Mouse (Mus musculus) ES-Bruce4 (cell line): ENCODE results near the gene E030030I06Rik. TPM values are rescaled to one million over a fixed set of nuclear protein-coding genes. Genes with fewer than 3 reads are reported as not detected.
A peak's percentile ranks its signal among the peaks of the same experiment; 100 is the strongest.
"Not testable (repeated sequence)": the region's sequence is repeated elsewhere in the genome, so short reads cannot be mapped to it uniquely, and the experiment has no call there.

ENCODE experiments used
- H3K27ac ChIP-seq: 2 replicates; pipeline ENCODE4 v1.5.1; 2012; ENCODE audit warnings: low read length, inconsistent platforms; ENCODE audit not compliant: insufficient read depth
- H3K27me3 ChIP-seq: 2 replicates; pipeline ENCODE4 v1.6.1; 2012; ENCODE audit warnings: mild to moderate bottlenecking, low read length, inconsistent platforms; ENCODE audit not compliant: control insufficient read depth, poor library complexity, insufficient read depth, severe bottlenecking
- H3K36me3 ChIP-seq: 2 replicates; pipeline ENCODE4 v1.6.1; 2012; ENCODE audit warnings: inconsistent platforms, mild to moderate bottlenecking, low read length, moderate library complexity; ENCODE audit not compliant: control insufficient read depth, poor library complexity, insufficient read depth, severe bottlenecking
- H3K4me1 ChIP-seq: one replicate; pipeline ENCODE4 v1.8.1; 2011; ENCODE audit warnings: low read length; ENCODE audit not compliant: control insufficient read depth, insufficient read depth
- H3K4me3 ChIP-seq: 2 replicates; pipeline ENCODE4 v1.5.1; 2011; ENCODE audit warnings: low read depth, mild to moderate bottlenecking, low read length
- H3K9ac ChIP-seq: 2 replicates; pipeline ENCODE4 v1.6.1; 2012; ENCODE audit warnings: low read depth, mild to moderate bottlenecking, inconsistent platforms; ENCODE audit not compliant: poor library complexity, severe bottlenecking
- H3K9me3 ChIP-seq: replicated peaks from 2 replicates; pipeline ENCODE4 v1.6.1; 2012; ENCODE audit warnings: mild to moderate bottlenecking, low read length, inconsistent platforms; ENCODE audit not compliant: control insufficient read depth, poor library complexity, insufficient read depth, severe bottlenecking
- CTCF ChIP-seq: IDR thresholded peaks from one replicate; pipeline ENCODE4 v1.8.1; 2011; ENCODE audit warnings: low read depth, low read length
- EP300 ChIP-seq: IDR thresholded peaks from 2 replicates; pipeline ENCODE4 v1.6.1; 2011; ENCODE audit warnings: low read depth, low read length; ENCODE audit not compliant: insufficient read depth
- POLR2A ChIP-seq: IDR thresholded peaks from one replicate; pipeline ENCODE4 v1.8.1; 2011; ENCODE audit warnings: low read length; ENCODE audit not compliant: insufficient read depth
- polyA plus RNA-seq: library from polyadenylated mRNA; stranded (reverse); fragments of >200 nt; gene quantifications from 2 replicates; pipeline ENCODE4 v1.2.4, GENCODE M21; 2011; ENCODE audit warnings: low read depth; ENCODE audit not compliant: missing spikeins, insufficient read depth, insufficient read length

Gene E030030I06Rik
- polyA plus RNA-seq, 1 experiment: 6.7 TPM

DNA sequence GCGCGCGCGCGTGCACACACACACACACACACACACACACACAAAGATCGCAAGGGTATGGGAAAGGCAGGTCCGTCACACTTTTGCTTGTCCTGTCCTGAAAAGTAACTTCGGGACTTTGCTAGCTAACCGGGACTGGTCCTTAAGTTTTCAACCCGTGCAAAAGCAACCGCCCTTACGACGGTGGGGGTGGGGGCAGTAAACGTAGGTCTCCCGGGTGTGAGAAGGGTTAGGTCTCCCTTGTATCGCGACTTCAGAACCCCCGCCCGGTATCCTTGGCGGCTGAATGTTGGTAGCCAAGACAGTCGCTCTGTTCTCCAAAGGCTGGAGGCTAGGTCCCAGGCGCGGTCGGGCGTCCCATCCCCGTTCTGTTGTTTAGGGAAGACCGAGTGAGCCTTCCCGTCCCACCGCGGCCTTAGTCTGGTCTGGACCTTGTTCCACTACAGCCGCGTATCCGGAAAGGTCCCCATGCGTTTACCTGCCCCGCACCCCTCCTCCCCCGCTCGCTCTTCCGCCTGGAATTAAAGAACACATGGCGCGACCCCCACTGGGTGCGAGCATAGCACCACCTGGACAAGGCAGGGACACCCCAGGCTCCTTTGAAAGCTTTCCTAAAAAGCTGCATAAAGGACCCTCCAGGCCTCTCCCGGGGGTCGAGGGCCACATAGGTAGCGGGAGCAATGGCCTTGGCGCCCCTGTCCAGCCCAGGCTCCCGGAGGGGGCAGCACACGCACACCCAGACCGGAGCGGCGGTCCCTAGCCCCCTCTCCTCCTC is 808 bp upstream of the E030030I06Rik start:
- H3K27ac ChIP-seq: no peak overlapping the region
- H3K9me3 ChIP-seq: no peaks in the 10 kb centered on the region
- peak overlapping the region; percentile 86 for H3K9ac ChIP-seq
- peak overlapping the region; percentile 83 for H3K4me3 ChIP-seq
- H3K36me3 ChIP-seq: no peaks in the 10 kb centered on the region
- no peaks in the 10 kb centered on the region for H3K4me1 ChIP-seq
- TF ChIP-seq CTCF (no peak), EP300 (no peak), POLR2A (no peak)
- H3K27me3 ChIP-seq: peaks cover 15% of the 10 kb centered on the region

DNA sequence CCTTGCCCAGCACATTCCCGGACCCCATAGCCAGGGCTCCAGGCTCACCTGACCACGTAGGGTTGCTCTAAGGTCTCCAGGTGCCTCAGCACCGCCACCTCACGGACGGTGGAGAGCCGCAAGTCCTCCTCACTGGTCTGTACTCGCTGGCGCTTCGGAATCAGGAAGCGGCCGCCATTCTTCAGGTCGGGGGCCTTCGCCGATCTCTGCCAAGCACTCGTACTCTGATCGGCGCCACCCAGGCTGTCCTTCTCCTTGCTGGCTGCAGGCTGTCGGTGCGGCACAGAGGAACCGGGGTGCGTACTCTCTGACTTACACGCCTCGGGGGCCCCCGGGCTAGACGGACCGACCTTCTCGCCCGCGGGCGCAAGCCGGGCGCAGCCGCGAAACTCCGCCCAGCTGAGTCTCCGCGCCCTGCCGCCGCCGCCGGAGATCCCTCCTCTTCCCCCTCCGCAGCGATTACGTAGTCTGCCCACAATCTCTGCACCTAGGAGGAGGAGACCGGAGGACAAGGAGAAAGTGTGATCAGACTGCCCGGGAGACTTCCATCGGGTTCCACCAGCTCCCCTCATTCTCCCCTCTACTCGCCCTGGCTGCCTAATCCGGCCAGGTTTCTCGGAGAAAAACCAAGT is 513 bp downstream of the E030030I06Rik start:
- H3K36me3 ChIP-seq: no peaks in the 10 kb centered on the region
- 0 out of 2 replicates have a peak, but pooled peaks have one; percentile 1 for TF ChIP-seq EP300
- TF ChIP-seq CTCF: peak; percentile 49
- TF ChIP-seq POLR2A: no peak

DNA sequence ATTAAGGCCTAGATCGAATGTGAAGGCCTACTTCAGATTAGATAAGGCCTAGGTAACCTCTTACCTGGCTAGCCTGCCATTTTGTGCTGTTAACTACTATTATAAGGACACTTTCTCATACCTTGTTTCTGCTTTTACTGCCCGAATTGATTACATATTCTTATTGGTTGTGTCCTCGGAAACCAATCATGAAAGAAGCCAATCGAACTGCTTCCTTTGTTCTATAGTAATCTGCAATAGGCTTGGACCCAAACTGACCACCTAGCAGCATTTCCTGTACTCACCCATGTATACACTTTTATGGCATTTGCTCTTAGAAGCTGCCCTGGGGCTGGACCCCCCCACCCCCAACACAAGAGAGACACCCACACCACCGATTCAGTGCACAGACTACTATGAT is 6.1 kb downstream of the E030030I06Rik start:
- Histone ChIP-seq H3K9ac (no peak overlapping the region), H3K27ac (no peak overlapping the region), H3K36me3 (no peaks in the 10 kb centered on the region), H3K9me3 (no peaks in the 10 kb centered on the region), H3K4me1 (no peaks in the 10 kb centered on the region), H3K4me3 (no peak overlapping the region), H3K27me3 (no peaks in the 10 kb centered on the region)
- TF ChIP-seq POLR2A (no peak), EP300 (no peak), CTCF (no peak)

More for the DNA sequence above, 513 bp downstream of the E030030I06Rik start:
- Histone ChIP-seq H3K4me1 (no peaks in the 10 kb centered on the region), H3K27ac (peak overlapping the region; percentile 39; the same call in 1 of the 2 replicates), H3K9ac (peak overlapping the region; percentile 86), H3K27me3 (peaks cover 12% of the 10 kb centered on the region), H3K9me3 (no peaks in the 10 kb centered on the region), H3K4me3 (peak overlapping the region; percentile 83)

DNA sequence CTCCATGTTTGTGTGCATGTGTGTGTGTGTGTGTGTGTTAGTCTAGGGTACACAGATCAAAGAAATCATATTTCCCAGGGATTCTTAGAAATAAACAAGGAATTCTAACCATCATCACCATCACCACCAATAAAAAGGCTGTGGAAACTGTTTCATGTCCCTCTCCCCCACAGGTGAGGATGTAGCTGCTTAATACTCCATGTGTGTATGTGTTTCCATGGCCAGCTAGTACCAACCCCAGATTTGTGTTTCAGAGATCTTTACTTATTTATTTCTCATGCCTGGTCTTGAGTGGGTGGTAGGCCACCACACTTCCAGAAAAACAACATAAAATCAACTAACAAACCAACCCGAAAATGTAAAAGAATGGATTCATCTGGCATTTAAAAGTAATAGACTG is 6.9 kb downstream of the E030030I06Rik start:
- H3K9ac ChIP-seq, H3K4me3 ChIP-seq, H3K36me3 ChIP-seq, H3K27me3 ChIP-seq, H3K27ac ChIP-seq, H3K9me3 ChIP-seq, H3K4me1 ChIP-seq: not testable (repeated sequence)

DNA sequence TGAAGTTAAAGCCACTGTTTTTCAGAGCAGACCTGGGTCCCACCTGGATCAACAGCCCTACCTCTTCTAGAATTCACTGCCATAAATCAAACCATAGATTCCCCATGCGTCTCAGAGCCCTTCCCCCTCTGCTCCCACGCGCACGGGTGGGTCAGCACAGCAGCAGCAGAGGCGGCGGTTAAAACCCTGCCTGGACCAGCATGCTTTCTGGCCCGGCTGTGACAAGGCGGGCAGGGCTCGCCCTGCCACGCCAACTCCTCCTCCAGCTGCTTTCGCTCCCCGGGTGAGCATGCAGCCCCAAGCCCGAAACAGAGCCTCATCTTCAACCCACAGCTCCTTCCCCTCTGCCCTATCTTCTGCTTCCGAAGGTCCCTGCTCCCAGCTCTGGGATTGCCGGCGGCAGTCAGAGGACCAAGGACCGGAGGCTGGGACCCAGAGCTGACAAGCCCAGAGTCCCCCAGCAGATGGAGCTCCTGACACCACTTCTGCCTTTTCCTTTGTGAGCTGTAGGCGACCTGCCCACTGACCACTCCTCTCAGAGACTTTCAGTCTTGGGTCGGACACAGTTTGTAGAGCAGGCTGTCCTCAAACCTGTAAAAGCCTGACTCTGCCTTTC is 8.3 kb downstream of the E030030I06Rik start:
- Histone ChIP-seq H3K36me3 (no peaks in the 10 kb centered on the region), H3K9me3 (no peaks in the 10 kb centered on the region), H3K27me3 (no peaks in the 10 kb centered on the region), H3K4me3 (peak overlapping the region; percentile 42), H3K9ac (no peak overlapping the region), H3K4me1 (no peaks in the 10 kb centered on the region), H3K27ac (no peak overlapping the region)
- TF ChIP-seq EP300: no peak
- TF ChIP-seq CTCF: peak; percentile 60
- TF ChIP-seq POLR2A: no peak

DNA sequence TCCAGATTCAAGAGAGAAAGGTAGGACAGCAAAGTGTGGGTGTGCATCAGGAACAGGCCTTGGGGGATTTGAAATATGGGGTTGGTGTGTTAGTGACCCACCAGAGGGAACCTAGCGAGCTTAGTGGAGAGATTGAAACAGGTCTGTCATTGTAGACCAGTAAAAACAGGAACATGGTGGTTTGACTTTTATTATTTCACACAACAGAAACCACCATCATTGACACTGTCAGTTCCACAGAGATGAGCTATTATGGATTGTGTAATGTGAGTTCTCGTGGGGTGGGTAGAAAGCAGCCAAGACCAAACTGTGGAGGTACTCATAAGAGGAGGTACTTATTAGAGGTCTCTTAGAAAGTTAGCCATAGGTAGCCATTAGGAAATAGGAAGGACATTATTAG is 74.5 kb downstream of the E030030I06Rik start:
- Histone ChIP-seq H3K9ac (no peak overlapping the region), H3K27me3 (no peaks in the 10 kb centered on the region), H3K9me3 (peaks cover 3% of the 10 kb centered on the region; the same call in 1 of the 2 replicates), H3K4me3 (no peak overlapping the region), H3K4me1 (no peaks in the 10 kb centered on the region), H3K36me3 (no peaks in the 10 kb centered on the region), H3K27ac (no peak overlapping the region)
- TF ChIP-seq CTCF (no peak), POLR2A (no peak), EP300 (no peak)
